Mouse (Mus musculus): ENCODE data around the gene Arrdc5. TPM values are rescaled to one million over a fixed set of nuclear protein-coding genes. Genes with fewer than 3 reads are reported as not detected.

The Arrdc5 gene
- not detected in 2 replicates for polyA plus RNA-seq (2015; fragmentation: Nextera tagmentation; extraction: Ambion mirVana)

DNA sequence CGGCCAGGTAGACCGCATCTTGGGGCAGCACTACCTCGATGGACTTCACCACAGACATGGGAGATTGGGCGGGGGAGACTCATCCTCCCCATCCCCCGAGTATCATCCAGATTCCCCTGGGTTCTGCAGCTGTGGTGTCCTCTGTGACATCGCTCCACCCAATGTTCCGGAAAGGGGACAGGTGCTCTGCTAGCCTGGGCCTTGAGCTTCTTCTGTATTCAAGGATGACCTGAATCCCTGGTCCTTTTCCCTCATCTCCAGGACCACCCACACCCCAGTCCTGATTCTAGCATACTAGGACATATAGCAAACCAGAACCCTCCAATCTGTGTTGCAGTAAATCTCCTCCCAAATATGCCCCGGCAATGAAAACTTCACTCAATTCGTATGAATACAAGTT is at the start of gene Arrdc5:
Arrdc5 (minus strand) TSS at position 101 of the 400 bp plus-strand sequence.
- Histone ChIP-seq H3K4me3 (ENCODE audit: low read length) (no peak within 1 kb of the TSS), H3K27me3 (ENCODE audit: control insufficient read depth, insufficient read depth, low read depth, low read length) (no peaks in the 10 kb centered on the region), H3K27ac (ENCODE audit: low read length) (no peak within 1 kb of the TSS), H3K9me3 (ENCODE audit: control insufficient read depth, low read length) (no peaks in the 10 kb centered on the region), H3K4me1 (replicated peaks; ENCODE audit: control insufficient read depth, insufficient read depth, low read length) (peaks cover 14% of the 10 kb centered on the region), H3K4me2 (ENCODE audit: low read depth, low read length) (no peak within 1 kb of the TSS), H3K36me3 (ENCODE audit: control insufficient read depth, insufficient read depth, low read length) (no peaks in the 10 kb centered on the region), H3K9ac (ENCODE audit: low read length) (no peak within 1 kb of the TSS)
- 89% methylated on average over 9 of the region's 9 CpGs for WGBS
- ATAC-seq (ENCODE audit: low read depth) = no peak

GRCm38 (mm10) chr17:56348586-56348985 is 48.5 kb upstream of the Arrdc5 start:
- H3K36me3 ChIP-seq (ENCODE audit: control insufficient read depth, insufficient read depth, low read length) = peaks cover 9% of the 10 kb centered on the region
- no peak overlapping the region for H3K9ac ChIP-seq (ENCODE audit: low read length)
- no peaks in the 10 kb centered on the region for H3K27me3 ChIP-seq (ENCODE audit: control insufficient read depth, insufficient read depth, low read depth, low read length)
- ATAC-seq (ENCODE audit: low read depth) = no peak
- H3K9me3 ChIP-seq (ENCODE audit: control insufficient read depth, low read length) = no peaks in the 10 kb centered on the region
- no peak overlapping the region for H3K4me3 ChIP-seq (ENCODE audit: low read length)
- H3K4me1 ChIP-seq (replicated peaks; ENCODE audit: control insufficient read depth, insufficient read depth, low read length) = no peaks in the 10 kb centered on the region
- no peak overlapping the region for H3K4me2 ChIP-seq (ENCODE audit: low read depth, low read length)
- no peak overlapping the region for H3K27ac ChIP-seq (ENCODE audit: low read length)

DNA sequence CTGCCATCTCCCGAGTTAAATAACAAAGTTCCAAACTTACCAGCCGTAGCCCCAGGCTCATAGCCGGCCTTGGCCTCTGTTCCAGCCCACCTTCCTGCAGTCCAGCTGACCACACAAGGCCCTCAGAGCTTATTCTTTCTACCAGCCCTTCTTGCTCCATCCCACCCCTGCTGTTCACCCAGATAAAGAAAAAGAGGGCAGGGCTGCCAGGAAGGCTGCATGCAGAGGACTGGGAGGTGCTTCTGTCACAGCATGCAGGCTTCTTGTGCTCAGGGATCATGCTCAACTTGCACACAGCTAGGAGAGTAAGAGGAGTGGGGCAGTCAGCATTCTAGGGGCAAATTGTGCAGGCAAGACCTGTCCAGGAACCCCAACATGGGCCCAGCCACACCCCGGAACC is 48.0 kb upstream of the Arrdc5 start:
- no peak overlapping the region for H3K4me3 ChIP-seq (ENCODE audit: low read length)
- no peak overlapping the region for H3K27ac ChIP-seq (ENCODE audit: low read length)
- H3K9ac ChIP-seq (ENCODE audit: low read length) = no peak overlapping the region
- no peaks in the 10 kb centered on the region for H3K27me3 ChIP-seq (ENCODE audit: control insufficient read depth, insufficient read depth, low read depth, low read length)
- no peaks in the 10 kb centered on the region for H3K4me1 ChIP-seq (replicated peaks; ENCODE audit: control insufficient read depth, insufficient read depth, low read length)
- H3K36me3 ChIP-seq (ENCODE audit: control insufficient read depth, insufficient read depth, low read length) = peaks cover 6% of the 10 kb centered on the region
- ATAC-seq (ENCODE audit: low read depth) = no peak
- H3K4me2 ChIP-seq (ENCODE audit: low read depth, low read length) = no peak overlapping the region
- WGBS = 69% methylated on average over 4 of the region's 4 CpGs
- H3K9me3 ChIP-seq (ENCODE audit: control insufficient read depth, low read length) = no peaks in the 10 kb centered on the region

DNA sequence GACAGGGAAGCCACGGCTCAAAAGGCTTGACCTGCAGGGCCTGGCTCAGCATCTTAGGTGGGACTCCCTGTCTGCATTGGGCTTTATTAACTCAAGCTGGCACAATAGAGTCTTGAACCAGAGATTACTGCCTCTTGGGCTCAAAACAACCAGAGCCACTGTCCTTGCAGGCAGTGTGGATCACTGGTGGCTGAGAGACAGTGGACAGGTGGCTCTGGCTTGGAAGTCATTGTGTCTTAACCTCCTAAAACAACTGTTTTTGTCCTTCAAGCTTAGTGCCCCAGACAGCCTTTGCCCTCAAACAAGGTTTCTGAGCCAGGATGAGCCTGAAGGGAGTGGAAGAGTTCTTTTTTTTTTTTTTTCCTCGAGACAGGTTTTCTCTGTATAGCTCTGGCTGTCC is 45.3 kb upstream of the Arrdc5 start:
- Histone ChIP-seq H3K4me3 (ENCODE audit: low read length) (no peak overlapping the region), H3K9ac (ENCODE audit: low read length) (no peak overlapping the region), H3K4me2 (ENCODE audit: low read depth, low read length) (no peak overlapping the region), H3K9me3 (ENCODE audit: control insufficient read depth, low read length) (no peaks in the 10 kb centered on the region), H3K27ac (ENCODE audit: low read length) (no peak overlapping the region), H3K27me3 (ENCODE audit: control insufficient read depth, insufficient read depth, low read depth, low read length) (no peaks in the 10 kb centered on the region), H3K36me3 (ENCODE audit: control insufficient read depth, insufficient read depth, low read length) (no peaks in the 10 kb centered on the region), H3K4me1 (replicated peaks; ENCODE audit: control insufficient read depth, insufficient read depth, low read length) (no peaks in the 10 kb centered on the region)
- 70% methylated on average over 2 of the region's 2 CpGs for WGBS
- no peak for ATAC-seq (ENCODE audit: low read depth)

DNA sequence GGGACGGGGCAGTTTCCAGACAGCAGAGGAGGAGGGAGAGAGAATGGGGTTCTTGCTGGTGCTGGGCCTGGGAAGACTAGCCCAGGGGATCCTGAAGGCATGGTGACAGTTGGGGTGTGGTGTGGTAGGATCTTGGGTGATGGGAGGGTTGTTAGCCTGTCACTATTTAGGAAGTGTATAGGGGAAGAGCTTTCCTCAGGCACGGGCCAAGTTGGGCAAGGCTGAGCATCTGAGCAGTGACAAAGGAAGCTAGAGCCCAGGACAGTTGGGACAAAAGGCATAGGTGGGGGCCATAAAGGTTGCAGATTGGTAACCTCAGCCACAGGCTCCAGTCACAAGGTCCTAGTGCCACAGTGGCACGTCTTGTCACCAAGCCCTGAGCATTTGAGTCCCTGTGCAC is 43.4 kb upstream of the Arrdc5 start:
- no peak overlapping the region for H3K4me2 ChIP-seq (ENCODE audit: low read depth, low read length)
- no peak for ATAC-seq (ENCODE audit: low read depth)
- H3K27ac ChIP-seq (ENCODE audit: low read length) = no peak overlapping the region
- 76% methylated on average over 3 of the region's 3 CpGs for WGBS
- H3K9me3 ChIP-seq (ENCODE audit: control insufficient read depth, low read length) = no peaks in the 10 kb centered on the region
- no peak overlapping the region for H3K4me3 ChIP-seq (ENCODE audit: low read length)
- H3K9ac ChIP-seq (ENCODE audit: low read length) = no peak overlapping the region
- H3K4me1 ChIP-seq (replicated peaks; ENCODE audit: control insufficient read depth, insufficient read depth, low read length) = no peaks in the 10 kb centered on the region
- H3K36me3 ChIP-seq (ENCODE audit: control insufficient read depth, insufficient read depth, low read length) = no peaks in the 10 kb centered on the region
- H3K27me3 ChIP-seq (ENCODE audit: control insufficient read depth, insufficient read depth, low read depth, low read length) = no peaks in the 10 kb centered on the region

- no peaks in the 10 kb centered on the region for H3K36me3 ChIP-seq (ENCODE audit: control insufficient read depth, insufficient read depth, low read length)
- ATAC-seq (ENCODE audit: low read depth) = no peak
- no peak overlapping the region for H3K4me3 ChIP-seq (ENCODE audit: low read length)
- no peak overlapping the region for H3K9ac ChIP-seq (ENCODE audit: low read length)
- H3K9me3 ChIP-seq (ENCODE audit: control insufficient read depth, low read length) = no peaks in the 10 kb centered on the region
- H3K4me2 ChIP-seq (ENCODE audit: low read depth, low read length) = no peak overlapping the region
- H3K4me1 ChIP-seq (replicated peaks; ENCODE audit: control insufficient read depth, insufficient read depth, low read length) = no peaks in the 10 kb centered on the region
- H3K27me3 ChIP-seq (ENCODE audit: control insufficient read depth, insufficient read depth, low read depth, low read length) = no peaks in the 10 kb centered on the region
- no peak overlapping the region for H3K27ac ChIP-seq (ENCODE audit: low read length)
These were observed 40.6 kb upstream of the Arrdc5 start for GRCm38 (mm10) chr17:56340717-56341116.

- Histone ChIP-seq H3K9ac (ENCODE audit: low read length) (no peak overlapping the region), H3K4me3 (ENCODE audit: low read length) (no peak overlapping the region), H3K4me2 (ENCODE audit: low read depth, low read length) (no peak overlapping the region), H3K4me1 (replicated peaks; ENCODE audit: control insufficient read depth, insufficient read depth, low read length) (no peaks in the 10 kb centered on the region), H3K9me3 (ENCODE audit: control insufficient read depth, low read length) (no peaks in the 10 kb centered on the region), H3K36me3 (ENCODE audit: control insufficient read depth, insufficient read depth, low read length) (no peaks in the 10 kb centered on the region), H3K27ac (ENCODE audit: low read length) (no peak overlapping the region), H3K27me3 (ENCODE audit: control insufficient read depth, insufficient read depth, low read depth, low read length) (no peaks in the 10 kb centered on the region)
- 57% methylated on average over 4 of the region's 4 CpGs for WGBS
- ATAC-seq (ENCODE audit: low read depth) = no peak
These were observed 38.8 kb upstream of the Arrdc5 start for GRCm38 (mm10) chr17:56338909-56339308.

GRCm38 (mm10) chr17:56337791-56338190 is 37.7 kb upstream of the Arrdc5 start:
- Histone ChIP-seq H3K9me3 (ENCODE audit: control insufficient read depth, low read length) (no peaks in the 10 kb centered on the region), H3K27me3 (ENCODE audit: control insufficient read depth, insufficient read depth, low read depth, low read length) (no peaks in the 10 kb centered on the region)
- 88% methylated on average over 6 of the region's 6 CpGs for WGBS

DNA sequence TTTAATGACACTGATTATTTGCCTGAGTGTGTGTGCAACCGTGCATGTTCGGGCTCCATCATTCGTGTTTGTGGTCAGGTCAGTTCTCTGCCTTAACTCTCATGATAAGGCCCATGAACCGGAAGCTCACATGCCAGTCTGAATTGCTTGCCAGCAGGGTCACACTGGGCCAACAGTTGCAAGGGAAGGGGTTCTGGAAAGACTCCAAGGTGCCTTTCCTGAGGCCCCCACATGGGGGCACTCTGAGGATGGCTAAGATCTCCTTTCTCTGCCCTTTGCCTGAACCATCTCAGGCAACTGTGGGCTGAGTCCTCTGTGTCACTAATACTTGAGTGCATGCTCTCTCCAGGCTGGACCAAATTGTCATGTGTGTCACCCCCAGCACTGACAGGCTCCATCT is 37.1 kb upstream of the Arrdc5 start:
- ATAC-seq (ENCODE audit: low read depth) = no peak
- no peak overlapping the region for H3K4me2 ChIP-seq (ENCODE audit: low read depth, low read length)
- no peaks in the 10 kb centered on the region for H3K9me3 ChIP-seq (ENCODE audit: control insufficient read depth, low read length)
- no peak overlapping the region for H3K9ac ChIP-seq (ENCODE audit: low read length)
- no peaks in the 10 kb centered on the region for H3K27me3 ChIP-seq (ENCODE audit: control insufficient read depth, insufficient read depth, low read depth, low read length)
- no peak overlapping the region for H3K4me3 ChIP-seq (ENCODE audit: low read length)
- H3K4me1 ChIP-seq (replicated peaks; ENCODE audit: control insufficient read depth, insufficient read depth, low read length) = no peaks in the 10 kb centered on the region
- no peaks in the 10 kb centered on the region for H3K36me3 ChIP-seq (ENCODE audit: control insufficient read depth, insufficient read depth, low read length)
- WGBS = 43% methylated on average over 4 of the region's 4 CpGs
- H3K27ac ChIP-seq (ENCODE audit: low read length) = no peak overlapping the region

More at GRCm38 (mm10) chr17:56337791-56338190, 37.7 kb upstream of the Arrdc5 start:
- no peak overlapping the region for H3K9ac ChIP-seq (ENCODE audit: low read length)
- H3K4me1 ChIP-seq (replicated peaks; ENCODE audit: control insufficient read depth, insufficient read depth, low read length) = no peaks in the 10 kb centered on the region
- H3K27ac ChIP-seq (ENCODE audit: low read length) = no peak overlapping the region
- no peak overlapping the region for H3K4me2 ChIP-seq (ENCODE audit: low read depth, low read length)
- no peak for ATAC-seq (ENCODE audit: low read depth)
- H3K36me3 ChIP-seq (ENCODE audit: control insufficient read depth, insufficient read depth, low read length) = no peaks in the 10 kb centered on the region
- H3K4me3 ChIP-seq (ENCODE audit: low read length) = no peak overlapping the region

- Histone ChIP-seq H3K4me1 (replicated peaks; ENCODE audit: control insufficient read depth, insufficient read depth, low read length) (peaks cover under 1% of the 10 kb centered on the region; the same call in 1 of the 2 replicates), H3K36me3 (ENCODE audit: control insufficient read depth, insufficient read depth, low read length) (no peaks in the 10 kb centered on the region), H3K27me3 (ENCODE audit: control insufficient read depth, insufficient read depth, low read depth, low read length) (no peaks in the 10 kb centered on the region), H3K9me3 (ENCODE audit: control insufficient read depth, low read length) (no peaks in the 10 kb centered on the region), H3K4me3 (ENCODE audit: low read length) (no peak overlapping the region), H3K9ac (ENCODE audit: low read length) (no peak overlapping the region), H3K4me2 (ENCODE audit: low read depth, low read length) (no peak overlapping the region), H3K27ac (ENCODE audit: low read length) (no peak overlapping the region)
- no peak for ATAC-seq (ENCODE audit: low read depth)
- 42% methylated on average over 8 of the region's 8 CpGs for WGBS
These were observed 32.9 kb upstream of the Arrdc5 start for GRCm38 (mm10) chr17:56332987-56333386.

All from lung, embryonic 16.5 days (tissue).